ENCODE assay signal across 7 mouse cellular contexts in the genomic region with DNA sequence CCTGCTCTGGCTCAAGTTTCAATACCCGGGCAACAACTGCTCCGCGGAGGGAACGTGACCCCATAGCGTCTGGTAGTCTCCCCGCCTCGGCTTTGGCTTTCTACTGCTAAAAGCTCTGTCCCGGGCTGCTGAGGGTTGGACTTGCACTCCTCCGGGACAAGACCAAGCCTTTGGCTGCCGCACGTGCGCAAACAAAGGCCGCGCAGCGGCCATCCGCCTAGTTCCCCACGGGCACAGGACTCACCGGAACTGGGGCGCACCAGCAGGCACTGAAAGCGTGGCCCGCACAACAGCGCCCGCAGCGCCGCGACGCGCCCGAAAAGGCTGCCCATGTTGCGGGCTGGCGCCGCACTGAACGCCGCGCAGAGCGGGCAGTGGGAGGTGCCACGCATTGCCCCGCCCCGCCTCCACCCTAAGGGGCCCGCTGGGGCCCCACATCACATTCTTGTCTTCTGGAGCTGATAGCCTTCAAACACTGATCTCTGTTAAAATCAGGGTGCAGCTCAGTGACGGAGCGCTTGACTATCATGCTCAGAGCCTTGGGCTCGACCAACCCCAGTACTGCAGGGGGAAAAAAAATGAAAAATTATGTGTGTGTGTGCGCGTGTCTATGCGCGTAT. TPM values are rescaled to one million over a fixed set of nuclear protein-coding genes. Genes with fewer than 3 reads are reported as not detected.
DNase-seq lines count a peak whose midpoint lies in the region; ATAC-seq lines count a peak whose summit lies in the region.

Nme4 (minus strand) TSS at position 482 of the 620 bp plus-strand sequence.

- 3% methylated on average over 47 of the region's 47 CpGs for WGBS in forebrain, embryonic 13.5 days
- 3% methylated on average over 47 of the region's 47 CpGs for WGBS in hindbrain, embryonic 13.5 days

- peak; percentile 73; the same call in 1 of the 2 replicates for ATAC-seq in cerebellum, adult (ENCODE audit: insufficient number of reproducible peaks, low FRiP score, low TSS enrichment)
- ATAC-seq in forebrain, embryonic 13.5 days = peak; percentile 85
- ATAC-seq in hindbrain, embryonic 13.5 days (ENCODE audit: low FRiP score) = peak; percentile 79
- ATAC-seq in megakaryocyte, adult 5-6 weeks (ENCODE audit: poor library complexity, severe bottlenecking) = peak; percentile 66

- H3K4me2 ChIP-seq in forebrain, embryonic 13.5 days = peak within 1 kb of the TSS; percentile 75
- H3K4me2 ChIP-seq in hindbrain, embryonic 13.5 days = peak within 1 kb of the TSS; percentile 80

- H3K27ac ChIP-seq in forebrain, embryonic 13.5 days = peak within 1 kb of the TSS; percentile 7
- H3K27ac ChIP-seq in hindbrain, embryonic 13.5 days = peak within 1 kb of the TSS; percentile 74

- H3K9me3 ChIP-seq in forebrain, embryonic 13.5 days (replicated peaks) = no peaks in the 10 kb centered on the region
- no peaks in the 10 kb centered on the region for H3K9me3 ChIP-seq in hindbrain, embryonic 13.5 days

- H3K4me1 ChIP-seq in forebrain, embryonic 13.5 days = peaks cover 15% of the 10 kb centered on the region
- peaks cover 14% of the 10 kb centered on the region for H3K4me1 ChIP-seq in hindbrain, embryonic 13.5 days (replicated peaks)

- peak within 1 kb of the TSS; percentile 80 for H3K9ac ChIP-seq in forebrain, embryonic 13.5 days
- peak within 1 kb of the TSS; percentile 82 for H3K9ac ChIP-seq in hindbrain, embryonic 13.5 days

- H3K27me3 ChIP-seq in forebrain, embryonic 13.5 days = no peaks in the 10 kb centered on the region
- no peaks in the 10 kb centered on the region for H3K27me3 ChIP-seq in hindbrain, embryonic 13.5 days

- DNase-seq in ZHBTc4 (ENCODE audit: low read depth, low spot score) = peak; percentile 79
- peak; percentile 65 to 68 for DNase-seq in layer of hippocampus, postnatal 36 days
- DNase-seq in right cerebral cortex, postnatal 14 days = peak; percentile 60

- peaks cover 16% of the 10 kb centered on the region; the same call in 1 of the 2 replicates for H3K36me3 ChIP-seq in forebrain, embryonic 13.5 days (ENCODE audit: poor library complexity, severe bottlenecking)
- H3K36me3 ChIP-seq in hindbrain, embryonic 13.5 days = peaks cover 10% of the 10 kb centered on the region

- peak within 1 kb of the TSS; percentile 58 for H3K4me3 ChIP-seq in forebrain, embryonic 13.5 days
- peak within 1 kb of the TSS; percentile 57 for H3K4me3 ChIP-seq in hindbrain, embryonic 13.5 days

RNA-seq across cellular contexts. Expression of gene Nme4, which starts in this region (rescaled TPM):
- 53.0 and 55.8 TPM in 2 replicates for polyA plus RNA-seq in forebrain, embryonic 13.5 days (2015; fragmentation: Nextera tagmentation; extraction: Ambion mirVana)
- polyA plus RNA-seq in hindbrain, embryonic 13.5 days (2015; fragmentation: Nextera tagmentation; extraction: Ambion mirVana) = 29.8 and 31.6 TPM in 2 replicates
- 1 to 10 TPM; 4.6 to 5.0 TPM for total RNA-seq in layer of hippocampus, postnatal 36 days (2021)
- total RNA-seq in megakaryocyte, adult 5-6 weeks (2015) = 2.3 and 3.5 TPM in 2 replicates
- 4.2 and 8.2 TPM in 2 replicates for total RNA-seq in megakaryocyte, adult 5-6 weeks (2017)

Comparison
In these comparisons a context has a peak if more than half of its experiments do, and no peak if none do; other contexts are left out.
1. Peak in every context shown above with its lines: DNase-seq, ATAC-seq, H3K4me3 ChIP-seq and H3K27ac ChIP-seq.